Mouse (Mus musculus): ENCODE measurements around the gene Ncstn. TPM values are rescaled to one million over a fixed set of nuclear protein-coding genes. Genes with fewer than 3 reads are reported as not detected.

The Ncstn gene
- polyA plus RNA-seq, 1 experiment from 2014 or later: 92.1 TPM

GRCm38 (mm10) chr1:172046938-172047337, 35.7 kb downstream of the Ncstn start:
- 14% methylated on average over 5 of the region's 5 CpGs for WGBS
- Histone ChIP-seq H3K4me1 (peaks cover 26% of the 10 kb centered on the region), H3K36me3 (replicated peaks) (no peaks in the 10 kb centered on the region), H3K27me3 (replicated peaks; ENCODE audit: low read depth, poor library complexity, severe bottlenecking) (peaks cover 48% of the 10 kb centered on the region), H3K27ac (replicated peaks) (no peak overlapping the region), H3K4me3 (no peak overlapping the region), H3K9me3 (no peaks in the 10 kb centered on the region)
- peak; percentile 88 for DNase-seq (ENCODE audit: low spot score)

GRCm38 (mm10) chr1:172046410-172046809, 36.2 kb downstream of the Ncstn start:
- Histone ChIP-seq H3K27ac (replicated peaks) (no peak overlapping the region), H3K9me3 (no peaks in the 10 kb centered on the region), H3K4me3 (no peak overlapping the region), H3K4me1 (peaks cover 26% of the 10 kb centered on the region), H3K27me3 (replicated peaks; ENCODE audit: low read depth, poor library complexity, severe bottlenecking) (peaks cover 44% of the 10 kb centered on the region), H3K36me3 (replicated peaks) (no peaks in the 10 kb centered on the region)
- DNase-seq (ENCODE audit: low spot score): no peak
- 70% methylated on average over 8 of the region's 8 CpGs for WGBS

- Histone ChIP-seq H3K4me3 (no peak overlapping the region), H3K27me3 (replicated peaks; ENCODE audit: low read depth, poor library complexity, severe bottlenecking) (peaks cover 6% of the 10 kb centered on the region), H3K27ac (replicated peaks) (no peak overlapping the region), H3K4me1 (peaks cover 32% of the 10 kb centered on the region), H3K9me3 (no peaks in the 10 kb centered on the region), H3K36me3 (replicated peaks) (no peaks in the 10 kb centered on the region)
- DNase-seq (ENCODE audit: low spot score): no peak
- WGBS: 90% methylated on average over 2 of the region's 2 CpGs
These were observed 52.7 kb downstream of the Ncstn start for GRCm38 (mm10) chr1:172029914-172030313.

GRCm38 (mm10) chr1:172028394-172029275, 54.0 kb downstream of the Ncstn start, which contains the start of gene Vangl2:
Vangl2 (minus strand) TSS chr1:172028444.
- DNase-seq (ENCODE audit: low spot score): no peak

GRCm38 (mm10) chr1:172027809-172028102, 54.8 kb downstream of the Ncstn start:
- H3K36me3 ChIP-seq (replicated peaks): peaks cover 15% of the 10 kb centered on the region
- no peaks in the 10 kb centered on the region for H3K9me3 ChIP-seq
- no peak for DNase-seq (ENCODE audit: low spot score)
- peaks cover 51% of the 10 kb centered on the region for H3K4me1 ChIP-seq
- H3K4me3 ChIP-seq: peak overlapping the region; percentile 93
- H3K27me3 ChIP-seq (replicated peaks; ENCODE audit: low read depth, poor library complexity, severe bottlenecking): peaks cover 6% of the 10 kb centered on the region
- 4% methylated on average over 10 of the region's 10 CpGs for WGBS
- peak overlapping the region; percentile 99 for H3K27ac ChIP-seq (replicated peaks)

More at GRCm38 (mm10) chr1:172028394-172029275, 54.0 kb downstream of the Ncstn start, which contains the start of gene Vangl2:
- Histone ChIP-seq H3K27ac (replicated peaks) (peak within 1 kb of the TSS; percentile 99), H3K4me1 (peaks cover 45% of the 10 kb centered on the region), H3K27me3 (replicated peaks; ENCODE audit: low read depth, poor library complexity, severe bottlenecking) (peaks cover 6% of the 10 kb centered on the region), H3K4me3 (peak within 1 kb of the TSS; percentile 93), H3K9me3 (no peaks in the 10 kb centered on the region), H3K36me3 (replicated peaks) (peaks cover 9% of the 10 kb centered on the region)
- WGBS: 50% methylated on average over 21 of the region's 21 CpGs

- Histone ChIP-seq H3K4me3 (peak overlapping the region; percentile 93), H3K27ac (replicated peaks) (peak overlapping the region; percentile 99), H3K36me3 (replicated peaks) (peaks cover 21% of the 10 kb centered on the region), H3K27me3 (replicated peaks; ENCODE audit: low read depth, poor library complexity, severe bottlenecking) (peaks cover 6% of the 10 kb centered on the region), H3K9me3 (no peaks in the 10 kb centered on the region), H3K4me1 (peaks cover 57% of the 10 kb centered on the region)
- under 1% methylated on average over 53 of the region's 54 CpGs for WGBS
- DNase-seq (ENCODE audit: low spot score): peak; percentile 97
These were observed 55.4 kb downstream of the Ncstn start for GRCm38 (mm10) chr1:172027010-172027808.

- peak overlapping the region; percentile 99 for H3K27ac ChIP-seq (replicated peaks)
- peaks cover 62% of the 10 kb centered on the region for H3K4me1 ChIP-seq
- peak; percentile 78 for DNase-seq (ENCODE audit: low spot score)
- H3K4me3 ChIP-seq: peak overlapping the region; percentile 93
- no peaks in the 10 kb centered on the region for H3K9me3 ChIP-seq
- WGBS: 2% methylated on average over 23 of the region's 23 CpGs
- peaks cover 29% of the 10 kb centered on the region for H3K36me3 ChIP-seq (replicated peaks)
- H3K27me3 ChIP-seq (replicated peaks; ENCODE audit: low read depth, poor library complexity, severe bottlenecking): peaks cover 6% of the 10 kb centered on the region
These were observed 56.2 kb downstream of the Ncstn start for GRCm38 (mm10) chr1:172026201-172026901.

GRCm38 (mm10) chr1:172025201-172025904, 57.2 kb downstream of the Ncstn start:
- Histone ChIP-seq H3K4me3 (peak overlapping the region; percentile 93), H3K36me3 (replicated peaks) (peaks cover 38% of the 10 kb centered on the region), H3K4me1 (peaks cover 69% of the 10 kb centered on the region), H3K27ac (replicated peaks) (peak overlapping the region; percentile 99), H3K27me3 (replicated peaks; ENCODE audit: low read depth, poor library complexity, severe bottlenecking) (peaks cover 6% of the 10 kb centered on the region), H3K9me3 (no peaks in the 10 kb centered on the region)
- no peak for DNase-seq (ENCODE audit: low spot score)
- WGBS: 31% methylated on average over 8 of the region's 8 CpGs

GRCm38 (mm10) chr1:172024140-172024895, 58.3 kb downstream of the Ncstn start:
- no peak for DNase-seq (ENCODE audit: low spot score)

GRCm38 (mm10) chr1:172019863-172020521, 62.6 kb downstream of the Ncstn start:
- no peaks in the 10 kb centered on the region for H3K27me3 ChIP-seq (replicated peaks; ENCODE audit: low read depth, poor library complexity, severe bottlenecking)
- no peaks in the 10 kb centered on the region for H3K9me3 ChIP-seq
- peaks cover 92% of the 10 kb centered on the region for H3K4me1 ChIP-seq
- peaks cover 62% of the 10 kb centered on the region for H3K36me3 ChIP-seq (replicated peaks)
- 78% methylated on average over 10 of the region's 10 CpGs for WGBS
- DNase-seq (ENCODE audit: low spot score): no peak
- no peak overlapping the region for H3K4me3 ChIP-seq
- no peak overlapping the region; the same call in 1 of the 2 replicates for H3K27ac ChIP-seq (replicated peaks)

More at GRCm38 (mm10) chr1:172024140-172024895, 58.3 kb downstream of the Ncstn start:
- H3K9me3 ChIP-seq: no peaks in the 10 kb centered on the region
- peaks cover 47% of the 10 kb centered on the region for H3K36me3 ChIP-seq (replicated peaks)
- H3K27ac ChIP-seq (replicated peaks): peak overlapping the region; percentile 99
- peaks cover 6% of the 10 kb centered on the region for H3K27me3 ChIP-seq (replicated peaks; ENCODE audit: low read depth, poor library complexity, severe bottlenecking)
- H3K4me3 ChIP-seq: peak overlapping the region; percentile 93
- WGBS: 34% methylated on average over 9 of the region's 9 CpGs
- H3K4me1 ChIP-seq: peaks cover 80% of the 10 kb centered on the region

- H3K36me3 ChIP-seq (replicated peaks): peaks cover 66% of the 10 kb centered on the region
- no peaks in the 10 kb centered on the region for H3K9me3 ChIP-seq
- no peak for DNase-seq (ENCODE audit: low spot score)
- H3K4me1 ChIP-seq: peaks cover 92% of the 10 kb centered on the region
- WGBS: 85% methylated on average over 4 of the region's 4 CpGs
- H3K27ac ChIP-seq (replicated peaks): peak overlapping the region; percentile 78
- H3K27me3 ChIP-seq (replicated peaks; ENCODE audit: low read depth, poor library complexity, severe bottlenecking): no peaks in the 10 kb centered on the region
- H3K4me3 ChIP-seq: no peak overlapping the region
These were observed 63.3 kb downstream of the Ncstn start for GRCm38 (mm10) chr1:172019339-172019738.

Data from embryonic facial prominence, embryonic 10.5 days (tissue).